8 mouse cellular contexts compared by ENCODE assay signal in the genomic region with DNA sequence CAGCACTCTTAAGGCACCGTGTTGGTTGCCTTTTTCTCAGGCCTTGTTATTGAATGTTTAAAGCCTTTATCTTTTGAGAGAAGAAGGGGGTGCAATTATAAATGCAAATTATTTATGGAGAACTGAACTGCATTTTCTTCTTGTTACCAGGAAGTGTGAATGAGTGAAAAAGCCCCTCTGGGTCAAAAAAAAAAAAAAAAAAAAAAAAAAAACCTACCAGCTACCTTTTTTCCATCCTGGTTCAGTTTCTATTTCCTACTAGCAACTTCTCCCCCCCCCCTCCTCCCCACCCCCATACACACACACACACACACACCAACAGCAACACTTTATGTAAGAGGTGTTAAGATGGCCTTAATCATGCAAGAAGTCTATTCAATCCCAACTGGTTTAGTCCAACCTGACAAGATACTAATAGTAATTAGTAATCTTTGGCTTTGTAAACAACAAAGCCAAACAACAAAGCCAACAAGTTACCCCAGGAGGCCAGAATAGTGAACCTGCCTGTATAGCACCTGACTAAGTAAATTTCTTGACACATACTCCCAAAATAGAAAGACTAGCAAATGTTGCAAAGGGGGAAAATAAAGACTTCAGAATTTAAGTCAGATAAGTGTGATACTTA. TPM values are rescaled to one million over a fixed set of nuclear protein-coding genes. Genes with fewer than 3 reads are reported as not detected.
DNase-seq lines count a peak whose midpoint lies in the region; ATAC-seq and TF ChIP-seq lines count a peak whose summit lies in the region.

No protein-coding gene starts in this region.

- 0% methylated on average over 1 of the region's 1 CpGs for WGBS in kidney, postnatal 0 days
- 0% methylated on average over 1 of the region's 1 CpGs for WGBS in intestine, embryonic 14.5 days
- 3% methylated on average over 1 of the region's 1 CpGs for WGBS in neural tube, embryonic 14.5 days

- H3K27me3 ChIP-seq in kidney, postnatal 0 days (ENCODE audit: insufficient read depth, low read length), result no peaks in the 10 kb centered on the region
- no peaks in the 10 kb centered on the region for H3K27me3 ChIP-seq in intestine, embryonic 14.5 days (replicated peaks; ENCODE audit: control insufficient read depth, insufficient read depth, low read length)
- no peaks in the 10 kb centered on the region for H3K27me3 ChIP-seq in neural tube, embryonic 14.5 days (ENCODE audit: control insufficient read depth, insufficient read depth, low read length)

- H3K4me1 ChIP-seq in kidney, postnatal 0 days (replicated peaks; ENCODE audit: insufficient read depth, low read length), result peaks cover 9% of the 10 kb centered on the region
- peaks cover 2% of the 10 kb centered on the region; the same call in 1 of the 2 replicates for H3K4me1 ChIP-seq in brown adipose tissue, adult 24 weeks (ENCODE audit: control insufficient read depth, insufficient read depth, insufficient read length, low read length)
- peaks cover 13% of the 10 kb centered on the region for H3K4me1 ChIP-seq in intestine, embryonic 14.5 days (replicated peaks; ENCODE audit: control insufficient read depth, insufficient read depth, low read length)
- peaks cover 7% of the 10 kb centered on the region; the same call in 1 of the 2 replicates for H3K4me1 ChIP-seq in neural tube, embryonic 14.5 days (ENCODE audit: control insufficient read depth, insufficient read depth, low read length)

- ATAC-seq in kidney, postnatal 0 days (replicated peaks; ENCODE audit: low FRiP score, low read depth), result no peak
- no peak for ATAC-seq in intestine, embryonic 14.5 days (replicated peaks; ENCODE audit: low FRiP score, low TSS enrichment, low read depth)
- no peak for ATAC-seq in neural tube, embryonic 14.5 days (ENCODE audit: low read depth)

- no peak for TF ChIP-seq CTCF in kidney, postnatal 0 days (IDR thresholded peaks at IDR 0.05; ENCODE audit: low read depth)

- H3K4me2 ChIP-seq in kidney, postnatal 0 days (ENCODE audit: low read length), result peak overlapping the region; percentile 79
- peak overlapping the region; percentile 85 for H3K4me2 ChIP-seq in intestine, embryonic 14.5 days (ENCODE audit: low read length)
- peak overlapping the region; percentile 82 for H3K4me2 ChIP-seq in neural tube, embryonic 14.5 days (ENCODE audit: low read depth, low read length)

- H3K9me3 ChIP-seq in kidney, postnatal 0 days (replicated peaks; ENCODE audit: low read length), result no peaks in the 10 kb centered on the region
- peaks cover 5% of the 10 kb centered on the region; the same call in 1 of the 2 replicates for H3K9me3 ChIP-seq in intestine, embryonic 14.5 days (ENCODE audit: control insufficient read depth, low read length)
- no peaks in the 10 kb centered on the region for H3K9me3 ChIP-seq in neural tube, embryonic 14.5 days (ENCODE audit: control insufficient read depth, low read length)

- DNase-seq in kidney, postnatal 0 days (ENCODE audit: low spot score), result peak; percentile 11
- DNase-seq in kidney, postnatal 4 days, result no peak
- DNase-seq in intestine, embryonic 14.5 days (ENCODE audit: low spot score), result no peak
- DNase-seq in ovary, adult 18-20 months (ENCODE audit: low spot score), result no peak
- no peak for DNase-seq in left cerebral cortex, postnatal 4 days
- DNase-seq in kidney, adult 8-10 months, result no peak

- peak overlapping the region; percentile 99 for H3K27ac ChIP-seq in kidney, postnatal 0 days
- peak overlapping the region; percentile 54 for H3K27ac ChIP-seq in brown adipose tissue, adult 24 weeks (replicated peaks; ENCODE audit: low read depth, low read length)
- peak overlapping the region; percentile 99 for H3K27ac ChIP-seq in intestine, embryonic 14.5 days (ENCODE audit: low read depth)
- H3K27ac ChIP-seq in neural tube, embryonic 14.5 days (ENCODE audit: low read depth, low read length), result peak overlapping the region; percentile 98

- peak overlapping the region; percentile 99 for H3K9ac ChIP-seq in kidney, postnatal 0 days (ENCODE audit: low read depth, low read length)
- H3K9ac ChIP-seq in intestine, embryonic 14.5 days (ENCODE audit: low read length), result peak overlapping the region; percentile 97
- H3K9ac ChIP-seq in neural tube, embryonic 14.5 days (replicated peaks; ENCODE audit: low read depth, low read length), result peak overlapping the region; percentile 97

- peak overlapping the region; percentile 100 for H3K4me3 ChIP-seq in kidney, postnatal 0 days (replicated peaks; ENCODE audit: low read depth, low read length)
- H3K4me3 ChIP-seq in brown adipose tissue, adult 24 weeks (ENCODE audit: insufficient read depth, low read depth, low read length), result peak overlapping the region; percentile 71
- H3K4me3 ChIP-seq in intestine, embryonic 14.5 days (ENCODE audit: low read depth, low read length), result peak overlapping the region; percentile 89
- peak overlapping the region; percentile 98 for H3K4me3 ChIP-seq in neural tube, embryonic 14.5 days (ENCODE audit: low read depth, low read length)

- intact Hi-C loops in left cerebral cortex, postnatal 4 days (cut with DNase I), result loop anchor here (5.0 kb wide), 1 partner anchor 44 kb away; a partner anchor contains a TSS

- no peaks in the 10 kb centered on the region for H3K36me3 ChIP-seq in kidney, postnatal 0 days (ENCODE audit: insufficient read depth, low read length)
- no peaks in the 10 kb centered on the region for H3K36me3 ChIP-seq in intestine, embryonic 14.5 days (ENCODE audit: control insufficient read depth, insufficient read depth, low read length)
- H3K36me3 ChIP-seq in neural tube, embryonic 14.5 days (ENCODE audit: control insufficient read depth, insufficient read depth, low read length), result no peaks in the 10 kb centered on the region

RNA-seq across cellular contexts. Expression of a gene that starts 0.5 kb away (rescaled TPM):
- polyA plus RNA-seq in kidney, postnatal 0 days (2015; fragmentation: Nextera tagmentation; extraction: Ambion mirVana), result 37.8 and 42.4 TPM in 2 replicates
- polyA plus RNA-seq in brown adipose tissue, adult 24 weeks (2012; ENCODE audit: insufficient read depth, insufficient read length, missing spikeins), result 8.9 and 11.8 TPM in 2 replicates
- 22.3 and 25.2 TPM in 2 replicates for polyA plus RNA-seq in intestine, embryonic 14.5 days (2014; fragmentation: Nextera tagmentation; extraction: Ambion mirVana)
- polyA plus RNA-seq in neural tube, embryonic 14.5 days (2014; fragmentation: Nextera tagmentation; extraction: Ambion mirVana), result 17.9 and 20.0 TPM in 2 replicates
- 10 to 100 TPM; 68.5 to 72.6 TPM for total RNA-seq in left cerebral cortex, postnatal 4 days (2021)

RNA-seq across cellular contexts. Expression of a gene that starts 45.8 kb away (rescaled TPM):
- 26.3 and 26.5 TPM in 2 replicates for polyA plus RNA-seq in kidney, postnatal 0 days (2015; fragmentation: Nextera tagmentation; extraction: Ambion mirVana)
- 36.1 and 36.6 TPM in 2 replicates for polyA plus RNA-seq in brown adipose tissue, adult 24 weeks (2012; ENCODE audit: insufficient read depth, insufficient read length, missing spikeins)
- polyA plus RNA-seq in intestine, embryonic 14.5 days (2014; fragmentation: Nextera tagmentation; extraction: Ambion mirVana), result 23.6 and 26.0 TPM in 2 replicates
- polyA plus RNA-seq in neural tube, embryonic 14.5 days (2014; fragmentation: Nextera tagmentation; extraction: Ambion mirVana), result 17.7 and 19.5 TPM in 2 replicates
- 10 to 100 TPM; 15.7 to 16.5 TPM for total RNA-seq in left cerebral cortex, postnatal 4 days (2021)
